Mouse (Mus musculus) C2C12 (cell line): ENCODE measurements at regions not wholly inside any gene's neighbourhood (a gene's known extent, or its start where the extent isn't known, plus 50 kb on each side); places are given as distances from the start of the nearest gene placed in this dataset.

Source experiments
- H3K27me3 ChIP-seq: one replicate; pipeline ENCODE4 v1.6.1; 2011; ENCODE audit not compliant: control insufficient read depth, insufficient read depth, insufficient read length
- H3K36me3 ChIP-seq: one replicate; pipeline ENCODE4 v1.6.1; 2011; ENCODE audit not compliant: control insufficient read depth, insufficient read depth
- H3K4me3 ChIP-seq: one replicate; pipeline ENCODE4 v1.5.1; 2011; ENCODE audit warnings: mild to moderate bottlenecking, control low read depth; ENCODE audit not compliant: poor library complexity, insufficient read depth, severe bottlenecking
- H3K79me2 ChIP-seq: one replicate; pipeline ENCODE4 v1.6.1; 2011; ENCODE audit not compliant: control insufficient read depth, insufficient read depth
- H3K79me3 ChIP-seq: one replicate; pipeline ENCODE4 v1.6.1; 2011; ENCODE audit warnings: low read depth, control low read depth
- H3ac ChIP-seq: one replicate; pipeline ENCODE3; 2011; ENCODE audit warnings: low read depth; ENCODE audit not compliant: control insufficient read depth, insufficient read length
- CEBPB ChIP-seq: IDR thresholded peaks from one replicate; pipeline ENCODE4 v1.6.1; 2011; ENCODE audit warnings: low read depth, mild to moderate bottlenecking, control low read depth, moderate library complexity
- CTCF ChIP-seq: IDR thresholded peaks from one replicate; pipeline ENCODE4 v1.5.1; 2011; ENCODE audit not compliant: control insufficient read depth, insufficient read depth, insufficient read length
- FOSL1 ChIP-seq: IDR thresholded peaks from one replicate; pipeline ENCODE4 v1.8.0; 2011; ENCODE audit warnings: mild to moderate bottlenecking, low read length; ENCODE audit not compliant: poor library complexity, insufficient read depth, severe bottlenecking
- MAX ChIP-seq: IDR thresholded peaks from one replicate; pipeline ENCODE4 v1.6.1; 2011; ENCODE audit warnings: mild to moderate bottlenecking, control low read depth
- MYOD1 ChIP-seq: IDR thresholded peaks from one replicate; pipeline ENCODE4 v1.6.1; 2011; ENCODE audit warnings: low read depth; ENCODE audit not compliant: control insufficient read depth, insufficient read length
- MYOG ChIP-seq: IDR thresholded peaks from one replicate; pipeline ENCODE4 v1.6.1; 2011; ENCODE audit not compliant: control insufficient read depth, insufficient read length; ENCODE audit errors: extremely low read depth
- USF1 ChIP-seq: IDR thresholded peaks from one replicate; pipeline ENCODE4 v1.6.1; 2011; ENCODE audit warnings: low read depth, mild to moderate bottlenecking, control low read depth, moderate library complexity

GRCm38 (mm10) chr17:9764701-9765359 lies 95.3 kb upstream of the Pabpc6 start:
- Histone ChIP-seq H3K36me3 (no peaks in the 10 kb centered on the region), H3K79me3 (no peaks in the 10 kb centered on the region), H3K27me3 (no peaks in the 10 kb centered on the region), H3ac (peak overlapping the region; percentile 53), H3K4me3 (no peak overlapping the region), H3K79me2 (no peaks in the 10 kb centered on the region)
- TF ChIP-seq MYOD1 (no peak), USF1 (no peak), MYOG (no peak), MAX (no peak), FOSL1 (no peak), CTCF (no peak), CEBPB (no peak)

GRCm38 (mm10) chr17:9764041-9764606 lies 94.6 kb upstream of the Pabpc6 start:
- H3K27me3 ChIP-seq: no peaks in the 10 kb centered on the region
- no peak overlapping the region for H3ac ChIP-seq
- H3K79me2 ChIP-seq: no peaks in the 10 kb centered on the region
- H3K79me3 ChIP-seq: no peaks in the 10 kb centered on the region
- TF ChIP-seq USF1 (no peak), MYOD1 (no peak), MYOG (no peak), MAX (no peak), CEBPB (no peak), CTCF (no peak), FOSL1 (no peak)
- H3K4me3 ChIP-seq: no peak overlapping the region
- H3K36me3 ChIP-seq: no peaks in the 10 kb centered on the region

GRCm38 (mm10) chr17:9763110-9763509 lies 93.6 kb upstream of the Pabpc6 start:
- no peak for TF ChIP-seq CEBPB
- no peak for TF ChIP-seq FOSL1
- no peak for TF ChIP-seq CTCF
- TF ChIP-seq MAX: no peak
- no peak for TF ChIP-seq MYOG
- TF ChIP-seq MYOD1: no peak
- no peak for TF ChIP-seq USF1
- Histone ChIP-seq H3K79me2 (no peaks in the 10 kb centered on the region), H3K27me3 (no peaks in the 10 kb centered on the region), H3ac (no peak overlapping the region), H3K36me3 (no peaks in the 10 kb centered on the region), H3K79me3 (no peaks in the 10 kb centered on the region), H3K4me3 (no peak overlapping the region)

- Histone ChIP-seq H3K27me3 (no peaks in the 10 kb centered on the region), H3K79me2 (no peaks in the 10 kb centered on the region), H3K36me3 (no peaks in the 10 kb centered on the region), H3K4me3 (no peak overlapping the region), H3K79me3 (no peaks in the 10 kb centered on the region), H3ac (no peak overlapping the region)
- TF ChIP-seq MYOG (no peak), MAX (no peak), MYOD1 (no peak), CTCF (no peak), CEBPB (no peak), FOSL1 (no peak), USF1 (no peak)
Measured at GRCm38 (mm10) chr17:9762436-9762835, 92.9 kb upstream of the Pabpc6 start.

GRCm38 (mm10) chr17:9760706-9761059 lies 91.2 kb upstream of the Pabpc6 start:
- Histone ChIP-seq H3ac (no peak overlapping the region), H3K27me3 (no peaks in the 10 kb centered on the region), H3K79me3 (no peaks in the 10 kb centered on the region), H3K4me3 (no peak overlapping the region), H3K36me3 (no peaks in the 10 kb centered on the region), H3K79me2 (no peaks in the 10 kb centered on the region)
- TF ChIP-seq CTCF (no peak), MAX (no peak), MYOD1 (no peak), USF1 (no peak), MYOG (no peak), CEBPB (no peak), FOSL1 (no peak)
